Mouse (Mus musculus): ENCODE data around the gene Bhlhb9.

DNA sequence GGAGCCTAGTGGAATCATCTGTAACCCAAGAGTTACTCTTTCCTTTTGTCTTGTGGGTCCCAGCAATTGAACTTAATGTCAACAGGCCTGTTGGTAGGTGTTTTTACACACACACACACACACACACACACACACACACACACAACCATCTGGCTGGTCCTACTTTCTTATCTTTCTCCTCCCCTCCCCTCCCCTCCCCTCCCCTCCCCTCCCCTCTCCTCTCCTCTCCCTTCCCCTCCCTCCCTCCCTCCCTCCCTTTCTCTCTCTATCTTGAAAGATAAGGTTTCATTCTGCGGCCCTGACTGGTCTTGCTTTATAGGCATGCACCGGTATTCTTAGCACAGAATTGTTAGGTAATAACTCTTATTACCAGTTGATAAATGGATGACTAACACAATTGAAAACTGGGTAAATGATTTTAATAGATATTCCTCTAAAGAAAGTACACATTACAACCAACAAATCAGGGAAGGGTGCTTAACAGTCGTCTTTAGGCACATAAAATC is 29.3 kb upstream of the Bhlhb9 start:
- TF ChIP-seq CTCF (IDR thresholded peaks at IDR 0.05; ENCODE audit: low read depth) (no peak), EP300 (optimal IDR thresholded peaks at IDR 0.05) (no peak)

All from stomach, postnatal 0 days (tissue).